Mouse (Mus musculus): Measurements from ENCODE around the gene Sept6. TPM values are rescaled to one million over a fixed set of nuclear protein-coding genes. Genes with fewer than 3 reads are reported as not detected.

The Sept6 gene
- polyA plus RNA-seq (2014; fragmentation: Illumina TruSeq; extraction: RNeasy Lipid Tissue Mini Kit (QIAGEN cat#74804); ENCODE audit: low read depth, low replicate concordance), result 17.8 TPM

DNA sequence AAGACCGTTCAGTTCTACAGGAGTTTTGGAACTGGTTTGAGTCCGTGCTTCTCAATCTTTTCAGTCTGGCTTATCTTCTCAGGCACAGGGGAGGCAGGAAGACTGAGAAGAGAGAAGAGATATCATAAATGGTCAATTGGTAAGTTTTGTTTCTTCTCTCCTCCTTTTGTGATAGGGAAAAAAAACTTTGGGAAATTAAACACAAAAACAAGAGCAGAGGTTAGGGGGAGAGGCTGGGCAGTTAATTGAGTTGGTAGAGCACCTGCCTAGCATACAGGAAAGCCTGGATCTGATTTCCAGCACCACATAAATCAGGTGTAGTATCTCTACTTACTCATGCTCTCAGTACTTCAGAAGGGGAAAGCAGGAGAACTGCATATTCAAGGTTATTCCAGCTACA is at the start of gene Sept6:
Sept6 (minus strand) TSS at position 101 of the 400 bp plus-strand sequence.

DNA sequence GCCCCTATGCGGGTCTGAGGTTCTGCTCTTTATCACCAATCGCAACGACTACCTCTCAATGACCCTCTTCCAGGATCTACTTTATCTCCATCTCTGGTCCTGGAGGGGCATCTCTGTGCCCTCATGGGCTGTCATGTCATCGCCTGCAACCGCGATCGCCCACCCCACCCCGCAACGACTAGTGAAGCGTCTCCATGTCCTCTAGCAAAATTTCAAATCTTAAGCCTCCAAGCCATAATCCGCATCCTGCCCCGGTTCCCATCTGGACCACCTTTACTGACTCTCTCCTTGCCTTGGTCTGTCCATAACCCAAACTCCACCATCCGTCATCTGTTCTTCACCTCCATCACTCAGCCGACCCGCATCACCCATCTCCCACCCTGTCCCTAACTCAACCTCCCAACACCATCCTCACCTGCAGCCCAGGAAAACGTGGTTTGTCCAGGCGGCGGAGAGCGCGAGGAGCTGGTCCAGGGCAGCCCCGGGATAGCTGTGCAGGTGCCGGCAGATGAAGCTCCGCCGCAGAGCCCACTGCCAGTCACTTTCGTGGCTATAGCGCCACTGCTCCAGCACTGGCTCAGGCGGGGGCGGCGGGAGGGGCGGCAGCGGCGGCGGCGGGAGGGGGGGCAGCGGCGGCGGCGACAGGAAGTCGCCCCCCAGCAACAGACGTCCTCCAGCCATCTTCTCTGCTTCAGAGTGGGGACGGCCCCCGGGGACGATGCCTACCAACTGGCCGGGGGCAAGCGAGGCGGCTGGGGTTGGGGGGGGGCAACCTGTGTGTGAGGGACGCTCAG is 89.1 kb downstream of the Sept6 start, which contains the start of gene Nkrf:
Nkrf (minus strand) TSS at position 579 of the 794 bp plus-strand sequence.

DNA sequence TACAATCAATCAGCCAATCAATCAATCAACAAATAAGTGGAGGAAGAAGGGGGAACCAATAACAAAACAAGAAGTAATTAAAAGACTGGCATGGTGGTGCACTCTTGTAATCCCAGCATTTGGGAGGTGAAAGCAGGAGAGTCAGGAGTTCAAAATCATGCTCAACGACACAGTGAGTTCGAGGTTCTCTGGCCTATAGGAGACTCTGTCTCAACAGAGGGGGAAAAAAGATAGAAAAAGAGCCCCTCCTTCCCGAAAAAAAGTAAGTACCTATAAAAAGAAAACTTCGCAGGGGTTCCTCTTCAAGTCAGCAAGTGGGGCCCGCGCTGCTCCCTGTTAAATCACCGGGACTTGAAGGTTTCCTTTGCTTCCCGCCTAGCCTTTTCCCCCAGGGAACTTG is 117.8 kb downstream of the Sept6 start, which contains the start of the genes Ube2a and C330007P06Rik:
Ube2a (plus strand) TSS at position 136 of the 400 bp plus-strand sequence.
C330007P06Rik (minus strand) TSS at position 347 of the 400 bp plus-strand sequence.

Other genes with a start within 250 kb of the Sept6 start
- gene Slc25a43, start 248.1 kb downstream of the Sept6 start, polyA plus RNA-seq (2014; fragmentation: Illumina TruSeq; extraction: RNeasy Lipid Tissue Mini Kit (QIAGEN cat#74804); ENCODE audit: low read depth, low replicate concordance), result 1.3 TPM
- gene Slc25a5, start 196.1 kb downstream of the Sept6 start, polyA plus RNA-seq (2014; fragmentation: Illumina TruSeq; extraction: RNeasy Lipid Tissue Mini Kit (QIAGEN cat#74804); ENCODE audit: low read depth, low replicate concordance), result 1,886 TPM
- gene Ube2a, start 117.9 kb downstream of the Sept6 start, polyA plus RNA-seq (2014; fragmentation: Illumina TruSeq; extraction: RNeasy Lipid Tissue Mini Kit (QIAGEN cat#74804); ENCODE audit: low read depth, low replicate concordance), result 190 TPM
- gene C330007P06Rik, start 117.7 kb downstream of the Sept6 start, polyA plus RNA-seq (2014; fragmentation: Illumina TruSeq; extraction: RNeasy Lipid Tissue Mini Kit (QIAGEN cat#74804); ENCODE audit: low read depth, low replicate concordance), result 90.6 TPM
- gene Nkrf, start 88.9 kb downstream of the Sept6 start, polyA plus RNA-seq (2014; fragmentation: Illumina TruSeq; extraction: RNeasy Lipid Tissue Mini Kit (QIAGEN cat#74804); ENCODE audit: low read depth, low replicate concordance), result 15.9 TPM
- not detected for gene Sowahd, start 57.1 kb upstream of the Sept6 start, polyA plus RNA-seq (2014; fragmentation: Illumina TruSeq; extraction: RNeasy Lipid Tissue Mini Kit (QIAGEN cat#74804); ENCODE audit: low read depth, low replicate concordance)
- gene Rpl39, start 93.6 kb upstream of the Sept6 start, polyA plus RNA-seq (2014; fragmentation: Illumina TruSeq; extraction: RNeasy Lipid Tissue Mini Kit (QIAGEN cat#74804); ENCODE audit: low read depth, low replicate concordance), result 1,455 TPM
- 136 TPM for gene Upf3b, start 118.5 kb upstream of the Sept6 start, polyA plus RNA-seq (2014; fragmentation: Illumina TruSeq; extraction: RNeasy Lipid Tissue Mini Kit (QIAGEN cat#74804); ENCODE audit: low read depth, low replicate concordance)
- gene Nkap, start 135.0 kb upstream of the Sept6 start, polyA plus RNA-seq (2014; fragmentation: Illumina TruSeq; extraction: RNeasy Lipid Tissue Mini Kit (QIAGEN cat#74804); ENCODE audit: low read depth, low replicate concordance), result 54.6 TPM
- not detected for gene Akap14, start 177.0 kb upstream of the Sept6 start, polyA plus RNA-seq (2014; fragmentation: Illumina TruSeq; extraction: RNeasy Lipid Tissue Mini Kit (QIAGEN cat#74804); ENCODE audit: low read depth, low replicate concordance)
- 318 TPM for gene Ndufa1, start 199.4 kb upstream of the Sept6 start, polyA plus RNA-seq (2014; fragmentation: Illumina TruSeq; extraction: RNeasy Lipid Tissue Mini Kit (QIAGEN cat#74804); ENCODE audit: low read depth, low replicate concordance)
- not detected for gene Rnf113a1, start 199.5 kb upstream of the Sept6 start, polyA plus RNA-seq (2014; fragmentation: Illumina TruSeq; extraction: RNeasy Lipid Tissue Mini Kit (QIAGEN cat#74804); ENCODE audit: low read depth, low replicate concordance)
- not detected for gene Gm9, start 219.2 kb upstream of the Sept6 start, polyA plus RNA-seq (2014; fragmentation: Illumina TruSeq; extraction: RNeasy Lipid Tissue Mini Kit (QIAGEN cat#74804); ENCODE audit: low read depth, low replicate concordance)
- not detected for gene Rhox1, start 230.5 kb upstream of the Sept6 start, polyA plus RNA-seq (2014; fragmentation: Illumina TruSeq; extraction: RNeasy Lipid Tissue Mini Kit (QIAGEN cat#74804); ENCODE audit: low read depth, low replicate concordance)